Mouse (Mus musculus) stomach, postnatal 0 days (tissue): Measurements from ENCODE around the gene Bin2. TPM values are rescaled to one million over a fixed set of nuclear protein-coding genes. Genes with fewer than 3 reads are reported as not detected.
A peak's percentile ranks its signal among the peaks of the same experiment; 100 is the strongest.

Experiments
- ATAC-seq: fragments of 200-750 bp; cut with Nextera tagmentation; 2 replicates; pipeline ENCODE4 v1.8.0; 2017; ENCODE audit not compliant: low FRiP score, low TSS enrichment
- DNase-seq: peaks from one replicate; pipeline ENCODE4 v3.0.0-alpha.2; 2016; ENCODE audit warnings: low spot score
- H3K27ac ChIP-seq: fragments of 300-500 bp; sonication (generic); replicated peaks from 2 replicates; pipeline ENCODE4 v1.5.1; 2014; ENCODE audit warnings: mild to moderate bottlenecking, control low read depth
- H3K27me3 ChIP-seq: fragments of 300-500 bp; sonication (generic); 2 replicates; pipeline ENCODE4 v1.6.1; 2014; ENCODE audit warnings: low read length; ENCODE audit not compliant: control insufficient read depth, insufficient read depth
- H3K36me3 ChIP-seq: fragments of 300-500 bp; sonication (generic); 2 replicates; pipeline ENCODE4 v1.6.1; 2014; ENCODE audit warnings: low read length, mixed read lengths; ENCODE audit not compliant: control insufficient read depth, insufficient read depth
- H3K4me1 ChIP-seq: fragments of 300-500 bp; sonication (generic); replicated peaks from 2 replicates; pipeline ENCODE4 v1.6.1; 2014; ENCODE audit warnings: antibody characterized with exemption; ENCODE audit not compliant: control insufficient read depth, insufficient read depth
- H3K4me2 ChIP-seq: fragments of 300-500 bp; sonication (generic); replicated peaks from 2 replicates; pipeline ENCODE4 v1.6.1; 2014; ENCODE audit warnings: low read depth, mild to moderate bottlenecking, control low read depth, moderate library complexity
- H3K4me3 ChIP-seq: fragments of 300-500 bp; sonication (generic); 2 replicates; pipeline ENCODE4 v1.5.1; 2014; ENCODE audit warnings: low read depth, low read length, control low read depth
- H3K9ac ChIP-seq: fragments of 300-500 bp; sonication (generic); 2 replicates; pipeline ENCODE4 v1.6.1; 2014; ENCODE audit warnings: mild to moderate bottlenecking, low read length, control low read depth, mixed read lengths
- H3K9me3 ChIP-seq: fragments of 300-500 bp; sonication (generic); 2 replicates; pipeline ENCODE4 v1.6.1; 2016; ENCODE audit warnings: low read length; ENCODE audit not compliant: control insufficient read depth
- CTCF ChIP-seq: IDR thresholded peaks from 2 replicates; pipeline ENCODE4 v1.5.1; 2016; ENCODE audit warnings: antibody characterized with exemption, low read depth, mild to moderate bottlenecking, moderate library complexity
- EP300 ChIP-seq: optimal IDR thresholded peaks from 2 replicates; pipeline ENCODE3; 2016; ENCODE audit warnings: antibody characterized with exemption
- WGBS: fragments of 180-500 bp; shearing (Covaris S2); extraction: QIAGEN DNeasy Blood & Tissue Kit; methylation state at CpG from one replicate; pipeline ENCODE4 v1.1.7; 2014; 5-methylcytosine and 5-hydroxymethylcytosine counted together
- polyA plus RNA-seq: library from polyadenylated mRNA; unstranded; fragments of >200 nt; fragmentation: Nextera tagmentation; extraction: Ambion mirVana; gene quantifications from 2 replicates; pipeline ENCODE4 v1.2.1, GENCODE M21; 2015

Gene Bin2
- polyA plus RNA-seq, 1 experiment from 2014 or later, result 1.3 TPM

- H3K4me2 ChIP-seq, result peak overlapping the region; percentile 31
- ATAC-seq, result peak; percentile 62; the same call in 1 of the 2 replicates
These were observed 17.6 kb upstream of the Bin2 start for GRCm38 (mm10) chr15:100686989-100687388.

GRCm38 (mm10) chr15:100686434-100686833 lies 17.1 kb upstream of the Bin2 start:
- DNase-seq (peak; percentile 23), ATAC-seq (no peak)
- no peaks in the 10 kb centered on the region; the same call in 1 of the 2 replicates for H3K4me1 ChIP-seq
- no peaks in the 10 kb centered on the region; the same call in 1 of the 2 replicates for H3K9me3 ChIP-seq
- WGBS, result 69% methylated on average over 6 of the region's 6 CpGs
- H3K4me3 ChIP-seq, result no peak overlapping the region
- H3K27ac ChIP-seq, result 0 out of 2 replicates have a peak overlapping the region, but pooled peaks have one; percentile 8
- H3K27me3 ChIP-seq, result no peaks in the 10 kb centered on the region
- H3K4me2 ChIP-seq, result no peak overlapping the region
- TF ChIP-seq EP300 (no peak), CTCF (no peak)
- no peaks in the 10 kb centered on the region for H3K36me3 ChIP-seq
- H3K9ac ChIP-seq, result no peak overlapping the region

More at GRCm38 (mm10) chr15:100686989-100687388, 17.6 kb upstream of the Bin2 start:
- peak overlapping the region; percentile 45; the same call in 1 of the 2 replicates for H3K27ac ChIP-seq
- H3K36me3 ChIP-seq, result no peaks in the 10 kb centered on the region
- H3K9ac ChIP-seq, result no peak overlapping the region
- WGBS, result 18% methylated on average over 12 of the region's 12 CpGs
- H3K27me3 ChIP-seq, result no peaks in the 10 kb centered on the region
- peak; percentile 73 for DNase-seq
- no peak for TF ChIP-seq CTCF
- TF ChIP-seq EP300, result no peak
- H3K4me1 ChIP-seq, result no peaks in the 10 kb centered on the region; the same call in 1 of the 2 replicates
- no peaks in the 10 kb centered on the region; the same call in 1 of the 2 replicates for H3K9me3 ChIP-seq
- no peak overlapping the region for H3K4me3 ChIP-seq

- DNase-seq (peak; percentile 15), ATAC-seq (no peak)
- Histone ChIP-seq H3K36me3 (no peaks in the 10 kb centered on the region), H3K9ac (no peak overlapping the region), H3K4me1 (no peaks in the 10 kb centered on the region; the same call in 1 of the 2 replicates), H3K4me2 (no peak overlapping the region), H3K4me3 (no peak overlapping the region), H3K27ac (no peak overlapping the region), H3K9me3 (no peaks in the 10 kb centered on the region; the same call in 1 of the 2 replicates), H3K27me3 (no peaks in the 10 kb centered on the region)
- whole genome bisulfite sequencing, result 75% methylated on average over 8 of the region's 8 CpGs
- TF ChIP-seq EP300 (no peak), CTCF (no peak)
These were observed 16.5 kb upstream of the Bin2 start for GRCm38 (mm10) chr15:100685849-100686248.

GRCm38 (mm10) chr15:100685255-100685654 lies 15.9 kb upstream of the Bin2 start:
- TF ChIP-seq EP300 (no peak), CTCF (no peak)
- H3K9me3 ChIP-seq, result no peaks in the 10 kb centered on the region; the same call in 1 of the 2 replicates
- no peak overlapping the region for H3K27ac ChIP-seq
- DNase-seq, result peak; percentile 56
- no peaks in the 10 kb centered on the region for H3K27me3 ChIP-seq
- no peak overlapping the region for H3K4me2 ChIP-seq
- no peaks in the 10 kb centered on the region for H3K36me3 ChIP-seq
- ATAC-seq, result no peak
- WGBS, result 22% methylated on average over 13 of the region's 13 CpGs
- H3K4me3 ChIP-seq, result no peak overlapping the region
- no peak overlapping the region for H3K9ac ChIP-seq
- H3K4me1 ChIP-seq, result no peaks in the 10 kb centered on the region; the same call in 1 of the 2 replicates

GRCm38 (mm10) chr15:100684450-100684849 lies 15.1 kb upstream of the Bin2 start:
- H3K4me2 ChIP-seq, result no peak overlapping the region
- ATAC-seq, result peak; percentile 27; the same call in 1 of the 2 replicates
- no peak for DNase-seq

GRCm38 (mm10) chr15:100683041-100683440 lies 13.7 kb upstream of the Bin2 start:
- peak; percentile 89 for DNase-seq
- H3K27ac ChIP-seq, result no peak overlapping the region
- ATAC-seq, result peak; percentile 9; the same call in 1 of the 2 replicates
- no peak overlapping the region for H3K4me2 ChIP-seq
- TF ChIP-seq EP300 (no peak), CTCF (peak; percentile 95)
- no peak overlapping the region for H3K4me3 ChIP-seq
- WGBS, result 46% methylated on average over 2 of the region's 2 CpGs
- H3K36me3 ChIP-seq, result no peaks in the 10 kb centered on the region
- H3K27me3 ChIP-seq, result no peaks in the 10 kb centered on the region
- H3K4me1 ChIP-seq, result no peaks in the 10 kb centered on the region; the same call in 1 of the 2 replicates
- no peak overlapping the region for H3K9ac ChIP-seq
- no peaks in the 10 kb centered on the region for H3K9me3 ChIP-seq

More at GRCm38 (mm10) chr15:100684450-100684849, 15.1 kb upstream of the Bin2 start:
- no peak overlapping the region for H3K4me3 ChIP-seq
- WGBS, result 49% methylated on average over 10 of the region's 10 CpGs
- H3K9ac ChIP-seq, result no peak overlapping the region
- TF ChIP-seq CTCF (no peak), EP300 (no peak)
- H3K4me1 ChIP-seq, result no peaks in the 10 kb centered on the region; the same call in 1 of the 2 replicates
- H3K27me3 ChIP-seq, result no peaks in the 10 kb centered on the region
- H3K36me3 ChIP-seq, result no peaks in the 10 kb centered on the region
- H3K27ac ChIP-seq, result no peak overlapping the region
- no peaks in the 10 kb centered on the region for H3K9me3 ChIP-seq
